Mouse (Mus musculus) c-Kit-positive CD71-positive TER-119-positive erythroid progenitor cells, embryonic 14.5 days (primary cell): ENCODE results near the gene Vps52.

Experiments
- DNase-seq: peaks from one replicate; pipeline ENCODE4 v3.0.0-alpha.2; 2013; ENCODE audit warnings: low spot score

The Vps52 gene

GRCm38 (mm10) chr17:33920282-33921097, 35.1 kb upstream of the Vps52 start:
- peak; percentile 88 for DNase-seq

- DNase-seq: no peak
Observed at GRCm38 (mm10) chr17:33921361-33921760, 34.3 kb upstream of the Vps52 start.

GRCm38 (mm10) chr17:33924577-33925283, 30.9 kb upstream of the Vps52 start:
- peak; percentile 78 for DNase-seq

GRCm38 (mm10) chr17:33925406-33926116, 30.1 kb upstream of the Vps52 start:
- DNase-seq: no peak

GRCm38 (mm10) chr17:33926207-33926932, 29.2 kb upstream of the Vps52 start:
- DNase-seq: no peak

- no peak for DNase-seq
Observed at GRCm38 (mm10) chr17:33928251-33928947, 27.2 kb upstream of the Vps52 start.

GRCm38 (mm10) chr17:33929371-33930279, 26.0 kb upstream of the Vps52 start, which contains the start of gene Rgl2:
TSS of gene Rgl2 (plus strand) at chr17:33929543.
- peak; percentile 93 for DNase-seq

GRCm38 (mm10) chr17:33930280-33931158, 25.1 kb upstream of the Vps52 start:
- DNase-seq: no peak

GRCm38 (mm10) chr17:33931159-33931866, 24.3 kb upstream of the Vps52 start:
- DNase-seq: no peak

- DNase-seq: no peak
Observed at GRCm38 (mm10) chr17:33931947-33932346, 23.7 kb upstream of the Vps52 start.

GRCm38 (mm10) chr17:33932448-33932847, 23.2 kb upstream of the Vps52 start:
- no peak for DNase-seq

- no peak for DNase-seq
Observed at GRCm38 (mm10) chr17:33932970-33933369, 22.6 kb upstream of the Vps52 start.

GRCm38 (mm10) chr17:33935422-33936055, 20.1 kb upstream of the Vps52 start:
- no peak for DNase-seq

- no peak for DNase-seq
Observed at GRCm38 (mm10) chr17:33936993-33937392, 18.6 kb upstream of the Vps52 start.

- no peak for DNase-seq
Observed at GRCm38 (mm10) chr17:33938783-33939182, 16.8 kb upstream of the Vps52 start.

- peak; percentile 89 for DNase-seq
Observed at GRCm38 (mm10) chr17:33940206-33940805, 15.3 kb upstream of the Vps52 start, which contains the start of the genes Pfdn6 and Wdr46. TSS of gene Pfdn6 (minus strand) at chr17:33940343. TSS of gene Wdr46 (plus strand) at chr17:33940660.

GRCm38 (mm10) chr17:33940981-33941380, 14.6 kb upstream of the Vps52 start:
- DNase-seq: no peak
